Mouse (Mus musculus) MEL (cell line): Measurements from ENCODE around the gene Rnpep. TPM values are rescaled to one million over a fixed set of nuclear protein-coding genes. Genes with fewer than 3 reads are reported as not detected.

Experiments used
- DNase-seq: peaks from one replicate; pipeline ENCODE4 v3.0.0; 2011; ENCODE audit warnings: low read depth, low spot score
- H3K27ac ChIP-seq: 2 replicates; pipeline ENCODE4 v1.5.1; 2012; ENCODE audit warnings: low read depth, mild to moderate bottlenecking, control low read depth, low read length, moderate library complexity; ENCODE audit not compliant: control insufficient read depth
- H3K27me3 ChIP-seq, 2 experiments: fragments of 150-350 bp in 1 of 2; sonication (generic) in 1 of 2; 2 replicates each; pipeline ENCODE4 v1.6.1; 2012; ENCODE audit warnings: low read length in 2 of 2, mild to moderate bottlenecking in 2 of 2, improper control_type of control experiment in 1 of 2, moderate library complexity in 1 of 2; ENCODE audit not compliant: insufficient read depth in 2 of 2, control insufficient read depth in 1 of 2
- H3K36me3 ChIP-seq, 2 experiments: 2 replicates each; pipeline ENCODE4 v1.6.1; 2012 to 2014; ENCODE audit warnings: low read length in 2 of 2, improper control_type of control experiment in 1 of 2, inconsistent platforms in 1 of 2, mild to moderate bottlenecking in 1 of 2; ENCODE audit not compliant: insufficient read depth in 2 of 2, control insufficient read depth in 1 of 2
- H3K4me1 ChIP-seq, 2 experiments: fragments of 150-350 bp in 1 of 2; sonication (generic) in 1 of 2; 2 replicates each; pipeline ENCODE4 v1.6.1; 2012; ENCODE audit warnings: low read length in 2 of 2, improper control_type of control experiment in 1 of 2, mild to moderate bottlenecking in 1 of 2; ENCODE audit not compliant: insufficient read depth in 2 of 2, control insufficient read depth in 1 of 2
- H3K4me3 ChIP-seq, 2 experiments: fragments of 150-350 bp in 1 of 2; sonication (generic) in 1 of 2; 2 replicates each; pipeline ENCODE4 v1.5.1; 2012; ENCODE audit warnings: low read depth in 2 of 2, low read length in 2 of 2, mild to moderate bottlenecking in 2 of 2, moderate library complexity in 2 of 2, control low read depth in 1 of 2, improper control_type of control experiment in 1 of 2; ENCODE audit not compliant: control insufficient read depth in 1 of 2, insufficient read depth in 1 of 2
- H3K79me2 ChIP-seq: 2 replicates; pipeline ENCODE4 v1.6.1; 2012; ENCODE audit warnings: mild to moderate bottlenecking, low read length, moderate library complexity; ENCODE audit not compliant: control insufficient read depth, poor library complexity, insufficient read depth
- H3K9ac ChIP-seq: 2 replicates; pipeline ENCODE4 v1.6.1; 2012; ENCODE audit warnings: low read depth, mild to moderate bottlenecking, control low read depth, low read length, moderate library complexity; ENCODE audit not compliant: control insufficient read depth, poor library complexity, severe bottlenecking
- H3K9me3 ChIP-seq: fragments of 150-350 bp; sonication (generic); replicated peaks from 2 replicates; pipeline ENCODE4 v1.6.1; 2012; ENCODE audit warnings: mild to moderate bottlenecking, low read length, improper control_type of control experiment, moderate library complexity; ENCODE audit not compliant: insufficient read depth
- BHLHE40 ChIP-seq: IDR thresholded peaks from 2 replicates; pipeline ENCODE4 v1.6.1; 2012; ENCODE audit warnings: low read depth, mild to moderate bottlenecking, inconsistent platforms, low read length, improper control_type of control experiment, borderline replicate concordance
- CHD1 ChIP-seq: IDR thresholded peaks from 2 replicates; pipeline ENCODE4 v1.6.1; 2012; ENCODE audit warnings: low read depth, mild to moderate bottlenecking, inconsistent platforms, low read length, improper control_type of control experiment
- CHD2 ChIP-seq: IDR thresholded peaks from 2 replicates; pipeline ENCODE4 v1.6.1; 2011; ENCODE audit warnings: low read length, improper control_type of control experiment
- ETS1 ChIP-seq: IDR thresholded peaks from 2 replicates; pipeline ENCODE4 v1.6.1; 2012; ENCODE audit warnings: low read depth, mild to moderate bottlenecking, inconsistent platforms, low read length, improper control_type of control experiment, moderate library complexity
- HCFC1 ChIP-seq: IDR thresholded peaks from 2 replicates; pipeline ENCODE4 v1.6.1; 2012; ENCODE audit warnings: low read depth, mild to moderate bottlenecking, inconsistent platforms, low read length, improper control_type of control experiment, moderate library complexity
- JUND ChIP-seq: IDR thresholded peaks from 2 replicates; pipeline ENCODE4 v1.6.1; 2011; ENCODE audit warnings: low read depth, mild to moderate bottlenecking, improper control_type of control experiment, low read length
- KAT2A ChIP-seq: conservative IDR thresholded peaks from 2 replicates; pipeline ENCODE4 v1.6.1; 2012; ENCODE audit warnings: low read depth, low read length, improper control_type of control experiment, inconsistent platforms
- MAFK ChIP-seq: IDR thresholded peaks from 2 replicates; pipeline ENCODE4 v1.6.1; 2011; ENCODE audit warnings: low read depth, mild to moderate bottlenecking, low read length, improper control_type of control experiment, borderline replicate concordance
- MAZ ChIP-seq: IDR thresholded peaks from 2 replicates; pipeline ENCODE4 v1.6.1; 2012; ENCODE audit warnings: low read depth, mild to moderate bottlenecking, inconsistent platforms, low read length, improper control_type of control experiment
- MXI1 ChIP-seq: IDR thresholded peaks from 2 replicates; pipeline ENCODE4 v1.6.1; 2011; ENCODE audit warnings: mild to moderate bottlenecking, low read depth, low read length, improper control_type of control experiment
- MYC ChIP-seq: IDR thresholded peaks from 2 replicates; pipeline ENCODE4 v1.6.1; 2011; ENCODE audit warnings: low read depth, mild to moderate bottlenecking, low read length, improper control_type of control experiment, moderate library complexity
- NELFE ChIP-seq: IDR thresholded peaks from 2 replicates; pipeline ENCODE4 v1.6.1; 2011; ENCODE audit warnings: low read depth, low read length, improper control_type of control experiment
- POLR2A ChIP-seq, 2 experiments: IDR thresholded peaks; 2 replicates each; pipeline ENCODE4 v1.6.1; 2011 to 2012; ENCODE audit warnings: low read length in 2 of 2, mild to moderate bottlenecking in 2 of 2, control low read depth in 1 of 2, improper control_type of control experiment in 1 of 2, low read depth in 1 of 2, moderate library complexity in 1 of 2; ENCODE audit not compliant: control insufficient read depth in 1 of 2, insufficient read depth in 1 of 2, poor library complexity in 1 of 2
- POLR2AphosphoS2 ChIP-seq: IDR thresholded peaks from 2 replicates; pipeline ENCODE4 v1.6.1; 2011; ENCODE audit warnings: low read length, improper control_type of control experiment
- RCOR1 ChIP-seq: IDR thresholded peaks from 2 replicates; pipeline ENCODE4 v1.6.1; 2012; ENCODE audit warnings: low read depth, mild to moderate bottlenecking, inconsistent platforms, low read length, improper control_type of control experiment
- SIN3A ChIP-seq: IDR thresholded peaks from 2 replicates; pipeline ENCODE4 v1.6.1; 2012; ENCODE audit warnings: low read length, improper control_type of control experiment, inconsistent platforms
- SMC3 ChIP-seq: IDR thresholded peaks from 2 replicates; pipeline ENCODE4 v1.6.1; 2011; ENCODE audit warnings: low read depth, low read length, improper control_type of control experiment
- TAL1 ChIP-seq: IDR thresholded peaks from 2 replicates; pipeline ENCODE4 v1.6.1; 2012; ENCODE audit warnings: mild to moderate bottlenecking, inconsistent platforms, low read length, moderate library complexity, mixed read lengths
- TBP ChIP-seq: IDR thresholded peaks from 2 replicates; pipeline ENCODE4 v1.8.0; 2011; ENCODE audit warnings: low read depth, low read length, improper control_type of control experiment
- UBTF ChIP-seq: IDR thresholded peaks from 2 replicates; pipeline ENCODE4 v1.6.1; 2012; ENCODE audit warnings: low read depth, mild to moderate bottlenecking, inconsistent platforms, low read length, improper control_type of control experiment, moderate library complexity, borderline replicate concordance; ENCODE audit not compliant: insufficient read depth
- USF1 ChIP-seq: IDR thresholded peaks from 2 replicates; pipeline ENCODE4 v1.6.1; 2014; ENCODE audit warnings: low read depth, mild to moderate bottlenecking, inconsistent platforms, low read length, improper control_type of control experiment, moderate library complexity
- ZC3H11A ChIP-seq: IDR thresholded peaks from 2 replicates; pipeline ENCODE4 v1.6.1; 2012; ENCODE audit warnings: low read depth, mild to moderate bottlenecking, inconsistent platforms, low read length, improper control_type of control experiment
- ZMIZ1 ChIP-seq: IDR thresholded peaks from 2 replicates; pipeline ENCODE4 v1.6.1; 2012; ENCODE audit warnings: low read depth, mild to moderate bottlenecking, inconsistent platforms, low read length, improper control_type of control experiment, moderate library complexity
- polyA plus RNA-seq, 2 experiments: library from polyadenylated mRNA; stranded (reverse) in 1 of 2; unstranded in 1 of 2; fragments of >175 nt in 1 of 2; fragments of >200 nt in 1 of 2; gene quantifications; 2 replicates each; pipeline versions ENCODE4 v1.2.1 to v1.2.4; 2012; ENCODE audit warnings: low replicate concordance in 2 of 2, low read depth in 1 of 2; ENCODE audit not compliant: insufficient read length in 2 of 2, insufficient read depth in 1 of 2, missing spikeins in 1 of 2
- total RNA-seq: library from RNA; depleted of rRNA; stranded (reverse); fragments of 300-350 nt; gene quantifications from 2 replicates; pipeline ENCODE4 v1.2.3, GENCODE M21; 2012

Rnpep gene
- total and polyA plus RNA-seq, 3 experiments: 6.5 to 17.4 TPM; not detected in 1

GRCm38 (mm10) chr1:135311356-135311755, 27.5 kb upstream of the Rnpep start:
- H3K4me3 ChIP-seq: no peak overlapping the region
- H3K27ac ChIP-seq: no peak overlapping the region
- H3K79me2 ChIP-seq: peaks cover 36% of the 10 kb centered on the region
- peaks cover 9 to 17% of the 10 kb centered on the region in 2 experiments for H3K36me3 ChIP-seq
- H3K9ac ChIP-seq: no peak overlapping the region
- TF ChIP-seq KAT2A: no peak
- DNase-seq: no peak
- H3K4me1 ChIP-seq: peaks cover 4 to 13% of the 10 kb centered on the region in 2 experiments; a peak in 3 of 4 replicates
- no peaks in the 10 kb centered on the region for H3K9me3 ChIP-seq
- no peaks in the 10 kb centered on the region for H3K27me3 ChIP-seq

DNA sequence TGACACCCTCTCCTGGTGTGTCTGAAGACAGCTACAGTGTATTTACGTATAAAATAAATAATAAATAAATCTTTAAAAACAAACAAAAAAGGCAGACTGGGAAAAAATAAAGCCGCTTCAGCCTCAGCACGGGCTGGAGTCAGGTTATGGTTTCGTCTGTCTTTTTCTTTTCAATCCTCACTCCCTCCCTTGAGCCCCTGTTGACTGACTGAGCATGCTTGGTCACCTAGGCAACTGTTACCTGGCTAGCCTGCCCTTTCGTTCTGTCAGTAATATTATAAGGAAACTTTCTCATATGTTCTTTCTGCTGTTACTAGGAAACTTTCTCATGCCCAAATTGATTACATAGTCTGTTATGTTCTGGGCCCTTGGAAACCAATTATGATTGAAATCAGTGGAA, 7.0 kb upstream of the Rnpep start:
- Histone ChIP-seq H3K27ac (no peak overlapping the region), H3K9me3 (no peaks in the 10 kb centered on the region), H3K4me3 (no peak overlapping the region), H3K79me2 (no peaks in the 10 kb centered on the region), H3K27me3 (no peaks in the 10 kb centered on the region), H3K9ac (no peak overlapping the region), H3K36me3 (no peaks in the 10 kb centered on the region), H3K4me1 (no peaks in the 10 kb centered on the region)
- TF ChIP-seq TAL1 (no peak), TBP (no peak), CHD1 (no peak)
- DNase-seq: no peak

GRCm38 (mm10) chr1:135286311-135286710, 2.4 kb upstream of the Rnpep start:
- no peak for DNase-seq
- no peaks in the 10 kb centered on the region for H3K27me3 ChIP-seq
- H3K9ac ChIP-seq: no peak overlapping the region
- H3K36me3 ChIP-seq: no peaks in the 10 kb centered on the region
- H3K4me1 ChIP-seq: peaks cover 0 to 4% of the 10 kb centered on the region in 2 experiments; a peak in 1 of 4 replicates
- no peak overlapping the region for H3K4me3 ChIP-seq
- H3K27ac ChIP-seq: no peak overlapping the region
- no peaks in the 10 kb centered on the region; the same call in 1 of the 2 replicates for H3K79me2 ChIP-seq
- H3K9me3 ChIP-seq: no peaks in the 10 kb centered on the region
- TF ChIP-seq ZC3H11A (no peak), JUND (no peak), TBP (no peak), BHLHE40 (no peak), MAZ (no peak), HCFC1 (no peak), UBTF (no peak), RCOR1 (no peak), POLR2A (IDR thresholded peaks at IDR 0.05; ENCODE audit: control insufficient read depth in 1 of 2, insufficient read depth in 1 of 2, low read depth in 1 of 2, low read length in 2 of 2, poor library complexity in 1 of 2) (no peak), MYC (no peak), SIN3A (no peak), MAFK (no peak), USF1 (no peak), ETS1 (no peak), MXI1 (no peak), ZMIZ1 (no peak), POLR2AphosphoS2 (no peak), SMC3 (no peak), CHD2 (no peak), NELFE (no peak)
